Mouse (Mus musculus) bone marrow, adult 2 months (tissue): ENCODE measurements around the gene Rae1.

Experiments
- CTCF ChIP-seq: fragments of 200-500 bp; IDR thresholded peaks from 2 replicates; pipeline ENCODE4 v1.5.1; 2011; ENCODE audit warnings: low read length, control low read depth; ENCODE audit not compliant: control insufficient read depth, insufficient read depth
- POLR2A ChIP-seq: fragments of 200-500 bp; IDR thresholded peaks from 2 replicates; pipeline ENCODE4 v1.6.1; 2011; ENCODE audit warnings: low read depth, mild to moderate bottlenecking, control low read depth, low read length, borderline replicate concordance; ENCODE audit not compliant: control insufficient read depth

GRCm38 (mm10) chr2:173040803-173041202, 40.9 kb downstream of the Rae1 start:
- no peak for TF ChIP-seq CTCF
- no peak for TF ChIP-seq POLR2A
